Mouse (Mus musculus) macrophage (primary cell): ENCODE results near the gene Afmid. TPM values are rescaled to one million over a fixed set of nuclear protein-coding genes. Genes with fewer than 3 reads are reported as not detected.
A peak's percentile ranks its signal among the peaks of the same experiment; 100 is the strongest.

Source experiments
- H3K27ac ChIP-seq: fragments of 350-480 bp; formaldehyde crosslinking; 2 replicates; pipeline ENCODE4 v1.9.0; 2021
- H3K36me3 ChIP-seq: fragments of 350-480 bp; formaldehyde crosslinking; 2 replicates; pipeline ENCODE4 v1.9.0; 2021; ENCODE audit errors: inconsistent target
- H3K4me3 ChIP-seq: fragments of 350-480 bp; formaldehyde crosslinking; 2 replicates; pipeline ENCODE4 v1.9.0; 2021; ENCODE audit errors: inconsistent target
- H3K79me2 ChIP-seq: fragments of 350-480 bp; formaldehyde crosslinking; 2 replicates; pipeline ENCODE4 v1.9.0; 2021; ENCODE audit errors: inconsistent target
- WGBS: methylation state at CpG from one replicate; pipeline ENCODE4 v1.1.7; 2026; ENCODE audit warnings: inconsistent platforms; ENCODE audit not compliant: missing documents; 5-methylcytosine and 5-hydroxymethylcytosine counted together
- polyA plus RNA-seq: library from polyadenylated mRNA; stranded (reverse); fragments of 250-400 nt; gene quantifications from 3 replicates; pipeline ENCODE4 v1.2.4, GENCODE M21; 2018; ENCODE audit warnings: inconsistent platforms

Afmid gene
- polyA plus RNA-seq, 1 experiment from 2014 or later = 4.4 TPM

- H3K27ac ChIP-seq = peak overlapping the region; percentile 99
- 92% methylated on average over 9 of the region's 9 CpGs for WGBS
- H3K79me2 ChIP-seq = no peaks in the 10 kb centered on the region
- no peaks in the 10 kb centered on the region for H3K36me3 ChIP-seq
- H3K4me3 ChIP-seq = no peak overlapping the region
Measured at GRCm38 (mm10) chr11:117880336-117880976, 54.7 kb downstream of the Afmid start.

GRCm38 (mm10) chr11:117880977-117881358, 55.2 kb downstream of the Afmid start:
- Histone ChIP-seq H3K36me3 (no peaks in the 10 kb centered on the region), H3K27ac (peak overlapping the region; percentile 99), H3K79me2 (no peaks in the 10 kb centered on the region), H3K4me3 (no peak overlapping the region)
- WGBS = 57% methylated on average over 6 of the region's 6 CpGs

- Histone ChIP-seq H3K27ac (peak overlapping the region; percentile 99), H3K4me3 (no peak overlapping the region)
- WGBS = 12% methylated on average over 8 of the region's 8 CpGs
Measured at GRCm38 (mm10) chr11:117881787-117882186, 56.1 kb downstream of the Afmid start.

GRCm38 (mm10) chr11:117882208-117882607, 56.5 kb downstream of the Afmid start:
- Histone ChIP-seq H3K4me3 (no peak overlapping the region), H3K27ac (peak overlapping the region; percentile 99), H3K79me2 (no peaks in the 10 kb centered on the region), H3K36me3 (no peaks in the 10 kb centered on the region)
- WGBS = 100% methylated on average over 1 of the region's 1 CpGs

More at GRCm38 (mm10) chr11:117881787-117882186, 56.1 kb downstream of the Afmid start:
- Histone ChIP-seq H3K36me3 (no peaks in the 10 kb centered on the region), H3K79me2 (no peaks in the 10 kb centered on the region)

- no peaks in the 10 kb centered on the region for H3K36me3 ChIP-seq
- H3K27ac ChIP-seq = no peak overlapping the region
- no peaks in the 10 kb centered on the region for H3K79me2 ChIP-seq
- no peak overlapping the region for H3K4me3 ChIP-seq
- WGBS = 42% methylated on average over 5 of the region's 5 CpGs
Measured at GRCm38 (mm10) chr11:117886000-117886399, 60.3 kb downstream of the Afmid start.

- WGBS = 94% methylated on average over 20 of the region's 20 CpGs
- no peak overlapping the region for H3K4me3 ChIP-seq
- no peaks in the 10 kb centered on the region for H3K79me2 ChIP-seq
- no peaks in the 10 kb centered on the region for H3K36me3 ChIP-seq
- H3K27ac ChIP-seq = no peak overlapping the region
Measured at GRCm38 (mm10) chr11:117888168-117888852, 62.6 kb downstream of the Afmid start.

GRCm38 (mm10) chr11:117888853-117889822, 63.4 kb downstream of the Afmid start:
- Histone ChIP-seq H3K36me3 (no peaks in the 10 kb centered on the region), H3K79me2 (no peaks in the 10 kb centered on the region), H3K4me3 (no peak overlapping the region), H3K27ac (no peak overlapping the region)
- 84% methylated on average over 28 of the region's 33 CpGs for WGBS

Other genes starting within 250 kb of the Afmid start
- 9.0 to 13.1 TPM (median 11.4 TPM) in 3 replicates for gene Tnrc6c, start 171.6 kb upstream of the Afmid start, polyA plus RNA-seq
- 3.2 to 4.9 TPM (median 4.8 TPM) in 3 replicates for gene Tmc8, start 43.8 kb upstream of the Afmid start, polyA plus RNA-seq
- gene Tmc6, start 43.7 kb upstream of the Afmid start, polyA plus RNA-seq = 11.1 to 22.1 TPM (median 17.9 TPM) in 3 replicates
- not detected in 3 replicates for gene 6030468B19Rik, start 28.3 kb upstream of the Afmid start, polyA plus RNA-seq
- 0.79 to 1.5 TPM (median 1.5 TPM) in 3 replicates for gene Gm20708, start 16.3 kb upstream of the Afmid start, polyA plus RNA-seq
- gene Syngr2, start 16.3 kb upstream of the Afmid start, polyA plus RNA-seq = 138 to 194 TPM (median 167 TPM) in 3 replicates
- gene Tk1, start 168 bp downstream of the Afmid start, polyA plus RNA-seq = 1.1 to 37.4 TPM (median 6.2 TPM) in 3 replicates
- gene Birc5, start 23.3 kb downstream of the Afmid start, polyA plus RNA-seq = 1.7 to 21.0 TPM (median 16.6 TPM) in 3 replicates
- gene Tmem235, start 34.8 kb downstream of the Afmid start, polyA plus RNA-seq = not detected in 3 replicates
- gene Tha1, start 47.6 kb downstream of the Afmid start, polyA plus RNA-seq = 3.0 to 8.4 TPM (median 4.9 TPM) in 3 replicates
- gene Socs3, start 144.1 kb downstream of the Afmid start, polyA plus RNA-seq = 2.0 to 6.9 TPM (median 2.3 TPM) in 3 replicates
- gene Pgs1, start 160.4 kb downstream of the Afmid start, polyA plus RNA-seq = 12.0 to 40.0 TPM (median 28.0 TPM) in 3 replicates